21 mouse cellular contexts compared by ENCODE assay signal in the genomic region with DNA sequence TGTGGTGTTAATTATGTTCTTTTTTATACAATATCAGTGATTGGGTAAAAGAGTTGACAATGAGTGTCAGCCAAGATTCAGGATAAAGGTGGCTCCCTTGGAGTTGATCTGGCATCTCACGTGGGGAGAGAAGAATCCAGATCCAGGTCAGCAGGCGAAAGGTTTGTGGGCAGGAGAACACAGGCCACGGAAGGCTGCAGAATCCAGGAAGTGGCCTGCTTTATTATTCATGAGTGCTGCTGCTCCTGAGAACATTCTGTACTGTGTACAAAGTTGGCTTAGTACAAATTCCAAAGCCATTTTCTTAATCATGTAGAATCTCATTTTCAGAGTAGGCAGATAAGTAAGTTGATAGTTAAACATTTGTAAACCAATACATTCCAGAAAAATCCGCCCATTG. TPM values are rescaled to one million over a fixed set of nuclear protein-coding genes. Genes with fewer than 3 reads are reported as not detected.
DNase-seq lines count a peak whose midpoint lies in the region; ATAC-seq and TF ChIP-seq lines count a peak whose summit lies in the region.
"Had no signal": no experiment of that assay in that cellular context is flagged by ENCODE, and none has a peak within 500 bp of the region (broad histone marks: within the 10 kb centered on the region; RNA-seq: fewer than 3 reads in every experiment).

No protein-coding gene starts in this region.

- 0 out of 2 replicates have a peak, but pooled peaks have one; percentile 53 for TF ChIP-seq EP300 in heart, postnatal 0 days (IDR thresholded peaks at IDR 0.05; ENCODE audit: low read depth)

- no peak for ATAC-seq in heart, postnatal 0 days (ENCODE audit: insufficient read depth, low read depth)
- no peak for ATAC-seq in heart, embryonic 12.5 days (ENCODE audit: insufficient number of reproducible peaks, low FRiP score)
- ATAC-seq in Patski, result peak; percentile 62
- peak; percentile 64 for ATAC-seq in intestine, embryonic 16.5 days
- ATAC-seq in kidney, postnatal 0 days (replicated peaks; ENCODE audit: low FRiP score, low read depth), result peak; percentile 87
- ATAC-seq in forebrain, postnatal 0 days, result no peak
- ATAC-seq: forebrain, embryonic 13.5 days; midbrain, embryonic 16.5 days had no signal

- CTCF ChIA-PET in Patski (lab: Charles Lee), result no interaction called here

- H3K4me3 ChIP-seq in heart, postnatal 0 days (ENCODE audit: low read depth, low read length), result no peak overlapping the region
- H3K4me3 ChIP-seq in heart, embryonic 12.5 days, result no peak overlapping the region
- H3K4me3 ChIP-seq in intestine, embryonic 16.5 days (ENCODE audit: low read length), result no peak overlapping the region
- H3K4me3 ChIP-seq in kidney, postnatal 0 days (replicated peaks; ENCODE audit: low read depth, low read length), result no peak overlapping the region
- H3K4me3 ChIP-seq in forebrain, postnatal 0 days (ENCODE audit: low read depth, low read length), result no peak overlapping the region
- H3K4me3 ChIP-seq: forebrain, embryonic 13.5 days; heart, embryonic 10.5 days; layer of hippocampus, adult 2 months; megakaryocyte, embryonic 14.5 days had no signal

- no peaks in the 10 kb centered on the region for H3K27me3 ChIP-seq in heart, postnatal 0 days (ENCODE audit: control insufficient read depth, insufficient read depth, low read length)
- H3K27me3 ChIP-seq in heart, embryonic 12.5 days (replicated peaks), result no peaks in the 10 kb centered on the region
- H3K27me3 ChIP-seq in Patski, result no peaks in the 10 kb centered on the region
- H3K27me3 ChIP-seq in intestine, embryonic 16.5 days (replicated peaks; ENCODE audit: control insufficient read depth, insufficient read depth, low read length), result no peaks in the 10 kb centered on the region
- H3K27me3 ChIP-seq in kidney, postnatal 0 days (ENCODE audit: insufficient read depth, low read length), result no peaks in the 10 kb centered on the region
- no peaks in the 10 kb centered on the region for H3K27me3 ChIP-seq in forebrain, postnatal 0 days (ENCODE audit: insufficient read depth, low read length)
- H3K27me3 ChIP-seq: forebrain, embryonic 13.5 days had no signal

- 78% methylated on average over 4 of the region's 4 CpGs for WGBS in heart, postnatal 0 days
- 75% methylated on average over 4 of the region's 4 CpGs for WGBS in heart, embryonic 12.5 days
- 67% methylated on average over 4 of the region's 4 CpGs for WGBS in intestine, embryonic 16.5 days
- 65% methylated on average over 4 of the region's 4 CpGs for WGBS in kidney, postnatal 0 days
- WGBS in forebrain, postnatal 0 days, result 83% methylated on average over 4 of the region's 4 CpGs

- in situ Hi-C loops in Patski (cut with MboI; ENCODE audit: low pct_unique_long_range_greater_than_20kb), result no loop called here

- H3K9me3 ChIP-seq in heart, postnatal 0 days (replicated peaks; ENCODE audit: control insufficient read depth, low read length), result no peaks in the 10 kb centered on the region
- H3K9me3 ChIP-seq in heart, embryonic 12.5 days (replicated peaks), result no peaks in the 10 kb centered on the region
- no peaks in the 10 kb centered on the region for H3K9me3 ChIP-seq in intestine, embryonic 16.5 days (ENCODE audit: control insufficient read depth, low read length)
- H3K9me3 ChIP-seq in kidney, postnatal 0 days (replicated peaks; ENCODE audit: low read length), result no peaks in the 10 kb centered on the region
- H3K9me3 ChIP-seq in forebrain, postnatal 0 days (ENCODE audit: low read length), result no peaks in the 10 kb centered on the region
- H3K9me3 ChIP-seq: forebrain, embryonic 13.5 days; heart, embryonic 10.5 days; megakaryocyte, embryonic 14.5 days had no signal

- H3K27ac ChIP-seq in heart, postnatal 0 days (ENCODE audit: low read depth), result no peak overlapping the region
- no peak overlapping the region for H3K27ac ChIP-seq in heart, embryonic 12.5 days (ENCODE audit: poor library complexity, severe bottlenecking)
- H3K27ac ChIP-seq in intestine, embryonic 16.5 days (ENCODE audit: low read length), result no peak overlapping the region; the same call in 1 of the 2 replicates
- H3K27ac ChIP-seq in kidney, postnatal 0 days, result peak overlapping the region; percentile 72
- H3K27ac ChIP-seq in forebrain, postnatal 0 days (ENCODE audit: low read depth, low read length), result no peak overlapping the region
- H3K27ac ChIP-seq: forebrain, embryonic 13.5 days; heart, embryonic 10.5 days; layer of hippocampus, adult 2 months had no signal

- H3K36me3 ChIP-seq in heart, postnatal 0 days (replicated peaks; ENCODE audit: control insufficient read depth, insufficient read depth, low read length), result no peaks in the 10 kb centered on the region
- H3K36me3 ChIP-seq in heart, embryonic 12.5 days, result no peaks in the 10 kb centered on the region
- H3K36me3 ChIP-seq in intestine, embryonic 16.5 days (ENCODE audit: control insufficient read depth, insufficient read depth, low read length), result no peaks in the 10 kb centered on the region
- no peaks in the 10 kb centered on the region for H3K36me3 ChIP-seq in kidney, postnatal 0 days (ENCODE audit: insufficient read depth, low read length)
- H3K36me3 ChIP-seq in forebrain, postnatal 0 days (ENCODE audit: insufficient read depth), result no peaks in the 10 kb centered on the region
- H3K36me3 ChIP-seq: heart, embryonic 10.5 days had no signal

- no peak for TF ChIP-seq CTCF in heart, postnatal 0 days (IDR thresholded peaks at IDR 0.05; ENCODE audit: low read depth)
- no peak for TF ChIP-seq CTCF in Patski (IDR thresholded peaks at IDR 0.05)
- no peak for TF ChIP-seq CTCF in kidney, postnatal 0 days (IDR thresholded peaks at IDR 0.05; ENCODE audit: low read depth)
- no peak for TF ChIP-seq CTCF in forebrain, postnatal 0 days (IDR thresholded peaks at IDR 0.05; ENCODE audit: low read depth)

- H3K9ac ChIP-seq in heart, postnatal 0 days (replicated peaks; ENCODE audit: low read depth, low read length), result no peak overlapping the region
- H3K9ac ChIP-seq in heart, embryonic 12.5 days, result no peak overlapping the region
- no peak overlapping the region for H3K9ac ChIP-seq in intestine, embryonic 16.5 days (ENCODE audit: low read depth, low read length)
- H3K9ac ChIP-seq in kidney, postnatal 0 days (ENCODE audit: low read depth, low read length), result no peak overlapping the region
- no peak overlapping the region for H3K9ac ChIP-seq in forebrain, postnatal 0 days
- H3K9ac ChIP-seq: forebrain, embryonic 13.5 days had no signal

- POLR2A ChIA-PET in Patski (lab: Charles Lee), result interaction anchor here (0.6 kb wide), 1 partner anchor 783 kb away, joined by 3 read pairs; no protein-coding TSS in a partner anchor

- H3K4me1 ChIP-seq in heart, postnatal 0 days (ENCODE audit: control insufficient read depth, insufficient read depth), result no peaks in the 10 kb centered on the region
- peaks cover 9% of the 10 kb centered on the region for H3K4me1 ChIP-seq in heart, embryonic 12.5 days (replicated peaks)
- no peaks in the 10 kb centered on the region for H3K4me1 ChIP-seq in intestine, embryonic 16.5 days (ENCODE audit: control insufficient read depth, insufficient read depth, low read length)
- peaks cover 4% of the 10 kb centered on the region; the same call in 1 of the 2 replicates for H3K4me1 ChIP-seq in kidney, postnatal 0 days (replicated peaks; ENCODE audit: insufficient read depth, low read length)
- H3K4me1 ChIP-seq in forebrain, postnatal 0 days (ENCODE audit: insufficient read depth), result no peaks in the 10 kb centered on the region

- DNase-seq in heart, postnatal 0 days (ENCODE audit: low spot score), result no peak
- peak; percentile 19 for DNase-seq in Patski (ENCODE audit: low read depth, low spot score)
- peak; percentile 51 for DNase-seq in kidney, postnatal 0 days (ENCODE audit: low spot score)
- no peak for DNase-seq in forebrain, postnatal 0 days
- no peak for DNase-seq in gastrocnemius, adult 18-20 months (ENCODE audit: low spot score)
- no peak for DNase-seq in cerebellum, postnatal 14 days
- DNase-seq: cerebellum, postnatal 36 days; heart, postnatal 4 days; left cerebral cortex, postnatal 4 days; retina, postnatal 1 day; thymus, adult 2 months had no signal

- H3K4me2 ChIP-seq in heart, postnatal 0 days (ENCODE audit: low read depth, low read length), result no peak overlapping the region
- no peak overlapping the region for H3K4me2 ChIP-seq in heart, embryonic 12.5 days
- H3K4me2 ChIP-seq in intestine, embryonic 16.5 days (ENCODE audit: low read depth, low read length), result no peak overlapping the region
- no peak overlapping the region for H3K4me2 ChIP-seq in kidney, postnatal 0 days (ENCODE audit: low read length)
- H3K4me2 ChIP-seq in forebrain, postnatal 0 days (ENCODE audit: low read depth), result no peak overlapping the region
- H3K4me2 ChIP-seq: forebrain, embryonic 13.5 days; liver, embryonic 11.5 days had no signal

RNA-seq across cellular contexts. Expression of gene 1700020N01Rik, which starts 19.2 kb away (rescaled TPM):
- total RNA-seq in heart, postnatal 0 days (2014; rRNA removed; ENCODE audit: low replicate concordance), result not detected in 2 replicates
- polyA plus RNA-seq in heart, postnatal 0 days (2015; fragmentation: Nextera tagmentation; extraction: Ambion mirVana), result not detected in 2 replicates
- polyA plus RNA-seq in heart, embryonic 12.5 days (2016; fragmentation: Nextera tagmentation; extraction: Ambion mirVana), result 0.18 and 0.54 TPM in 2 replicates
- polyA plus RNA-seq in Patski (2021), result not detected
- 0.21 TPM in 1 of 2 replicates, not detected in the other for polyA plus RNA-seq in intestine, embryonic 16.5 days (2015; fragmentation: Nextera tagmentation; extraction: Ambion mirVana)
- 0.29 and 0.36 TPM in 2 replicates for polyA plus RNA-seq in kidney, postnatal 0 days (2015; fragmentation: Nextera tagmentation; extraction: Ambion mirVana)
- not detected in 2 replicates for total RNA-seq in forebrain, postnatal 0 days (2014; rRNA removed)
- polyA plus RNA-seq in forebrain, postnatal 0 days (2015; fragmentation: Nextera tagmentation; extraction: Ambion mirVana), result not detected in 2 replicates
- total RNA-seq in gastrocnemius, adult 18-20 months (2021), result not detected
- total RNA-seq: heart, postnatal 4 days; layer of hippocampus, adult 2 months; left cerebral cortex, adult 18-20 months; left cerebral cortex, postnatal 4 days had no signal
- polyA plus RNA-seq: forebrain, embryonic 13.5 days; liver, embryonic 11.5 days; lung, embryonic 16.5 days; midbrain, embryonic 16.5 days had no signal

Comparison
In these comparisons a context has a peak if more than half of its experiments do, and no peak if none do; other contexts are left out.
1. ATAC-seq: peak in Patski (single experiment), intestine, embryonic 16.5 days (single experiment) and kidney, postnatal 0 days (single experiment); none in heart, postnatal 0 days (single experiment), heart, embryonic 12.5 days (single experiment) and forebrain, postnatal 0 days (single experiment).
2. DNase-seq: peak in Patski (single experiment) and kidney, postnatal 0 days (single experiment); none in heart, postnatal 0 days (single experiment), forebrain, postnatal 0 days (single experiment), gastrocnemius, adult 18-20 months (single experiment) and cerebellum, postnatal 14 days (0 of 2).